Mouse (Mus musculus) limb, embryonic 15.5 days (tissue): Measurements from ENCODE around the gene Mob2. TPM values are rescaled to one million over a fixed set of nuclear protein-coding genes. Genes with fewer than 3 reads are reported as not detected.

Source experiments
- ATAC-seq: fragments of 200-750 bp; cut with Nextera tagmentation; 2 replicates; pipeline ENCODE4 v1.8.0; 2017; ENCODE audit warnings: low read depth, moderate TSS enrichment; ENCODE audit not compliant: insufficient number of reproducible peaks, low FRiP score, low TSS enrichment
- H3K27ac ChIP-seq: fragments of 300-500 bp; sonication (generic); 2 replicates; pipeline ENCODE4 v1.5.1; 2015; ENCODE audit warnings: moderate library complexity, mild to moderate bottlenecking, inconsistent platforms
- H3K27me3 ChIP-seq: fragments of 300-500 bp; sonication (generic); 2 replicates; pipeline ENCODE4 v1.6.1; 2015; ENCODE audit warnings: inconsistent platforms
- H3K36me3 ChIP-seq: fragments of 300-500 bp; sonication (generic); 2 replicates; pipeline ENCODE4 v1.6.1; 2015; ENCODE audit warnings: inconsistent platforms
- H3K4me1 ChIP-seq: fragments of 300-500 bp; sonication (generic); 2 replicates; pipeline ENCODE4 v1.6.1; 2015; ENCODE audit warnings: inconsistent platforms
- H3K4me2 ChIP-seq: fragments of 300-500 bp; sonication (generic); 2 replicates; pipeline ENCODE4 v1.6.1; 2015; ENCODE audit warnings: mild to moderate bottlenecking, inconsistent platforms
- H3K4me3 ChIP-seq: fragments of 300-500 bp; sonication (generic); 2 replicates; pipeline ENCODE4 v1.5.1; 2015; ENCODE audit warnings: mild to moderate bottlenecking, inconsistent platforms
- H3K9ac ChIP-seq: fragments of 300-500 bp; sonication (generic); 2 replicates; pipeline ENCODE4 v1.6.1; 2015; ENCODE audit warnings: inconsistent platforms
- H3K9me3 ChIP-seq: fragments of 300-500 bp; sonication (generic); 2 replicates; pipeline ENCODE4 v1.6.1; 2016; ENCODE audit warnings: inconsistent platforms
- WGBS: fragments of 180-500 bp; shearing (Covaris S2); methylation state at CpG from one replicate; pipeline ENCODE4 v1.1.7; 2015; 5-methylcytosine and 5-hydroxymethylcytosine counted together
- polyA plus RNA-seq: library from polyadenylated mRNA; unstranded; fragments of >200 nt; fragmentation: Nextera tagmentation; extraction: Ambion mirVana; gene quantifications from 2 replicates; pipeline ENCODE4 v1.2.1, GENCODE M21; 2015

Gene Mob2
- polyA plus RNA-seq, 1 experiment from 2014 or later, result 78.2 TPM

- Histone ChIP-seq H3K9me3 (no peaks in the 10 kb centered on the region), H3K4me1 (no peaks in the 10 kb centered on the region), H3K4me2 (no peak overlapping the region), H3K36me3 (no peaks in the 10 kb centered on the region), H3K9ac (no peak overlapping the region), H3K27ac (no peak overlapping the region), H3K4me3 (no peak overlapping the region), H3K27me3 (peaks cover 48% of the 10 kb centered on the region)
- 62% methylated on average over 8 of the region's 8 CpGs for WGBS
- no peak for ATAC-seq
Measured at GRCm38 (mm10) chr7:142074146-142074886, 13.5 kb upstream of the Mob2 start.

- Histone ChIP-seq H3K9me3 (no peaks in the 10 kb centered on the region), H3K4me2 (no peak overlapping the region), H3K27ac (no peak overlapping the region), H3K36me3 (no peaks in the 10 kb centered on the region), H3K4me1 (no peaks in the 10 kb centered on the region), H3K4me3 (no peak overlapping the region), H3K9ac (no peak overlapping the region), H3K27me3 (peaks cover 48% of the 10 kb centered on the region)
- ATAC-seq, result no peak
Measured at GRCm38 (mm10) chr7:142071717-142072116, 10.9 kb upstream of the Mob2 start.

GRCm38 (mm10) chr7:142071212-142071578 lies 10.3 kb upstream of the Mob2 start:
- H3K36me3 ChIP-seq, result no peaks in the 10 kb centered on the region
- H3K4me2 ChIP-seq, result no peak overlapping the region
- no peak for ATAC-seq
- no peak overlapping the region for H3K4me3 ChIP-seq
- H3K9ac ChIP-seq, result no peak overlapping the region
- peaks cover 48% of the 10 kb centered on the region for H3K27me3 ChIP-seq
- H3K9me3 ChIP-seq, result no peaks in the 10 kb centered on the region
- H3K4me1 ChIP-seq, result no peaks in the 10 kb centered on the region
- no peak overlapping the region for H3K27ac ChIP-seq
- WGBS, result 7% methylated on average over 10 of the region's 10 CpGs

GRCm38 (mm10) chr7:142070458-142071211 lies 9.8 kb upstream of the Mob2 start:
- Histone ChIP-seq H3K4me1 (no peaks in the 10 kb centered on the region), H3K9ac (no peak overlapping the region), H3K9me3 (no peaks in the 10 kb centered on the region), H3K4me3 (no peak overlapping the region), H3K27ac (no peak overlapping the region), H3K27me3 (peaks cover 48% of the 10 kb centered on the region), H3K36me3 (no peaks in the 10 kb centered on the region), H3K4me2 (no peak overlapping the region)
- ATAC-seq, result peak; percentile 58; the same call in 1 of the 2 replicates
- 16% methylated on average over 13 of the region's 13 CpGs for WGBS

- Histone ChIP-seq H3K4me1 (no peaks in the 10 kb centered on the region), H3K9me3 (no peaks in the 10 kb centered on the region), H3K27me3 (peaks cover 32% of the 10 kb centered on the region), H3K4me3 (no peak overlapping the region), H3K36me3 (no peaks in the 10 kb centered on the region), H3K9ac (no peak overlapping the region), H3K4me2 (no peak overlapping the region), H3K27ac (no peak overlapping the region)
- 61% methylated on average over 4 of the region's 4 CpGs for WGBS
- ATAC-seq, result 0 out of 2 replicates have a peak, but pooled peaks have one; percentile 61
Measured at GRCm38 (mm10) chr7:142068429-142068828, 7.6 kb upstream of the Mob2 start.

- Histone ChIP-seq H3K4me3 (peak overlapping the region; percentile 99), H3K4me1 (peaks cover 30% of the 10 kb centered on the region), H3K27me3 (no peaks in the 10 kb centered on the region), H3K4me2 (peak overlapping the region; percentile 86), H3K9ac (peak overlapping the region; percentile 93), H3K9me3 (no peaks in the 10 kb centered on the region), H3K27ac (peak overlapping the region; percentile 79), H3K36me3 (no peaks in the 10 kb centered on the region)
- 0 out of 2 replicates have a peak, but pooled peaks have one; percentile 26 for ATAC-seq
- 2% methylated on average over 44 of the region's 66 CpGs for WGBS
Measured at GRCm38 (mm10) chr7:142060185-142060930, 507 bp downstream of the Mob2 start.

- no peak overlapping the region for H3K4me2 ChIP-seq
- 55% methylated on average over 2 of the region's 2 CpGs for WGBS
- peaks cover 9% of the 10 kb centered on the region; the same call in 1 of the 2 replicates for H3K36me3 ChIP-seq
- no peak overlapping the region for H3K27ac ChIP-seq
- no peaks in the 10 kb centered on the region for H3K27me3 ChIP-seq
- H3K4me1 ChIP-seq, result peaks cover 30% of the 10 kb centered on the region
- no peaks in the 10 kb centered on the region for H3K9me3 ChIP-seq
- no peak overlapping the region for H3K4me3 ChIP-seq
- H3K9ac ChIP-seq, result no peak overlapping the region
- ATAC-seq, result no peak
Measured at GRCm38 (mm10) chr7:142059024-142059423, 1.8 kb downstream of the Mob2 start.

- no peaks in the 10 kb centered on the region for H3K9me3 ChIP-seq
- H3K4me3 ChIP-seq, result no peak overlapping the region
- H3K27ac ChIP-seq, result no peak overlapping the region
- H3K4me2 ChIP-seq, result no peak overlapping the region
- H3K4me1 ChIP-seq, result peaks cover 30% of the 10 kb centered on the region
- H3K9ac ChIP-seq, result no peak overlapping the region
- no peak for ATAC-seq
- peaks cover 13% of the 10 kb centered on the region; the same call in 1 of the 2 replicates for H3K36me3 ChIP-seq
- WGBS, result 89% methylated on average over 1 of the region's 1 CpGs
- H3K27me3 ChIP-seq, result no peaks in the 10 kb centered on the region
Measured at GRCm38 (mm10) chr7:142057121-142057520, 3.7 kb downstream of the Mob2 start.

GRCm38 (mm10) chr7:142056601-142057061 lies 4.2 kb downstream of the Mob2 start:
- Histone ChIP-seq H3K27ac (no peak overlapping the region), H3K4me3 (no peak overlapping the region)
- WGBS, result 65% methylated on average over 1 of the region's 1 CpGs

GRCm38 (mm10) chr7:142055431-142055830 lies 5.4 kb downstream of the Mob2 start:
- Histone ChIP-seq H3K4me2 (no peak overlapping the region), H3K36me3 (peaks cover 13% of the 10 kb centered on the region; the same call in 1 of the 2 replicates), H3K9me3 (no peaks in the 10 kb centered on the region), H3K9ac (no peak overlapping the region), H3K4me1 (peaks cover 24% of the 10 kb centered on the region), H3K27me3 (no peaks in the 10 kb centered on the region), H3K4me3 (no peak overlapping the region), H3K27ac (no peak overlapping the region; the same call in 1 of the 2 replicates)
- 90% methylated on average over 3 of the region's 3 CpGs for WGBS
- no peak for ATAC-seq

More at GRCm38 (mm10) chr7:142056601-142057061, 4.2 kb downstream of the Mob2 start:
- H3K9me3 ChIP-seq, result no peaks in the 10 kb centered on the region
- no peak overlapping the region for H3K4me2 ChIP-seq
- H3K4me1 ChIP-seq, result peaks cover 29% of the 10 kb centered on the region
- H3K9ac ChIP-seq, result no peak overlapping the region
- H3K36me3 ChIP-seq, result peaks cover 13% of the 10 kb centered on the region; the same call in 1 of the 2 replicates
- H3K27me3 ChIP-seq, result no peaks in the 10 kb centered on the region
- ATAC-seq, result no peak

- H3K27me3 ChIP-seq, result no peaks in the 10 kb centered on the region
- ATAC-seq, result no peak
- no peak overlapping the region for H3K4me2 ChIP-seq
- no peaks in the 10 kb centered on the region for H3K9me3 ChIP-seq
- no peak overlapping the region for H3K4me3 ChIP-seq
- H3K27ac ChIP-seq, result no peak overlapping the region
- H3K36me3 ChIP-seq, result peaks cover 13% of the 10 kb centered on the region; the same call in 1 of the 2 replicates
- no peak overlapping the region for H3K9ac ChIP-seq
- no peaks in the 10 kb centered on the region for H3K4me1 ChIP-seq
Measured at GRCm38 (mm10) chr7:142050536-142050935, 10.3 kb downstream of the Mob2 start.
